In genomic region chr9:58763114-58763513, GRCm38 (mm10) we compare ENCODE assay signal across 18 mouse cellular contexts. TPM values are rescaled to one million over a fixed set of nuclear protein-coding genes. Genes with fewer than 3 reads are reported as not detected.
"Had no signal": no experiment of that assay in that cellular context is flagged by ENCODE, and none has a peak within 500 bp of the region (broad histone marks: within the 10 kb centered on the region; RNA-seq: fewer than 3 reads in every experiment).

No protein-coding gene starts in this region.

- DNase-seq: retina, postnatal 1 day; right cerebral cortex, adult 18-20 months; right cerebral cortex, postnatal 14 days; right cerebral cortex, postnatal 25 days; right cerebral cortex, postnatal 4 days; spleen, adult 18-20 months; thymus, adult 18-20 months; thymus, adult 2 months; thymus, postnatal 14 days; thymus, postnatal 25 days; thymus, postnatal 36 days; thymus, postnatal 4 days had no signal

- H3K36me3 ChIP-seq: neural tube, embryonic 12.5 days; neural tube, embryonic 13.5 days; neural tube, embryonic 15.5 days; stomach, embryonic 15.5 days had no signal

- H3K27me3 ChIP-seq: neural tube, embryonic 12.5 days; neural tube, embryonic 13.5 days; neural tube, embryonic 15.5 days; stomach, embryonic 15.5 days had no signal

- H3K4me2 ChIP-seq: neural tube, embryonic 12.5 days; neural tube, embryonic 13.5 days; neural tube, embryonic 15.5 days; stomach, embryonic 15.5 days had no signal

- H3K27ac ChIP-seq: neural tube, embryonic 12.5 days; neural tube, embryonic 13.5 days; neural tube, embryonic 15.5 days; stomach, embryonic 15.5 days; stomach, postnatal 0 days had no signal

- H3K9me3 ChIP-seq: neural tube, embryonic 12.5 days; neural tube, embryonic 13.5 days; neural tube, embryonic 15.5 days; stomach, embryonic 15.5 days had no signal

- H3K4me3 ChIP-seq: neural tube, embryonic 12.5 days; neural tube, embryonic 13.5 days; neural tube, embryonic 15.5 days; stomach, embryonic 15.5 days had no signal

- H3K4me1 ChIP-seq: neural tube, embryonic 13.5 days; neural tube, embryonic 15.5 days; stomach, embryonic 15.5 days had no signal

- H3K9ac ChIP-seq: neural tube, embryonic 12.5 days; neural tube, embryonic 13.5 days; neural tube, embryonic 15.5 days; stomach, embryonic 15.5 days had no signal

RNA-seq across cellular contexts. Expression of gene Rec114, which starts 19.4 kb away (rescaled TPM):
- polyA plus RNA-seq: small intestine, adult 2 months; thymus, adult 2 months had no signal
